Mouse (Mus musculus) neural tube, embryonic 12.5 days (tissue): Measurements from ENCODE around the gene Gdpd5. TPM values are rescaled to one million over a fixed set of nuclear protein-coding genes. Genes with fewer than 3 reads are reported as not detected.

Experiments used
- ATAC-seq: fragments of 200-750 bp; cut with Nextera tagmentation; 2 replicates; pipeline ENCODE4 v1.8.0; 2017; ENCODE audit warnings: low read depth, mild to moderate bottlenecking, moderate TSS enrichment, moderate library complexity; ENCODE audit not compliant: low FRiP score
- H3K27ac ChIP-seq: fragments of 300-500 bp; sonication (generic); 2 replicates; pipeline ENCODE4 v1.5.1; 2016
- H3K27me3 ChIP-seq: fragments of 300-500 bp; sonication (generic); replicated peaks from 2 replicates; pipeline ENCODE4 v1.6.1; 2016; ENCODE audit warnings: mild to moderate bottlenecking
- H3K36me3 ChIP-seq: fragments of 300-500 bp; sonication (generic); 2 replicates; pipeline ENCODE4 v1.6.1; 2016; ENCODE audit warnings: mild to moderate bottlenecking
- H3K4me1 ChIP-seq: fragments of 300-500 bp; sonication (generic); 2 replicates; pipeline ENCODE4 v1.6.1; 2016
- H3K4me2 ChIP-seq: fragments of 300-500 bp; sonication (generic); replicated peaks from 2 replicates; pipeline ENCODE4 v1.6.1; 2016; ENCODE audit warnings: mild to moderate bottlenecking
- H3K4me3 ChIP-seq: fragments of 300-500 bp; sonication (generic); 2 replicates; pipeline ENCODE4 v1.5.1; 2016
- H3K9ac ChIP-seq: fragments of 300-500 bp; sonication (generic); 2 replicates; pipeline ENCODE4 v1.6.1; 2016; ENCODE audit warnings: mild to moderate bottlenecking
- H3K9me3 ChIP-seq: fragments of 300-500 bp; sonication (generic); 2 replicates; pipeline ENCODE4 v1.6.1; 2016; ENCODE audit warnings: mild to moderate bottlenecking
- WGBS: fragments of 180-500 bp; shearing (Covaris S2); methylation state at CpG from one replicate; pipeline ENCODE4 v1.1.7; 2016; 5-methylcytosine and 5-hydroxymethylcytosine counted together
- polyA plus RNA-seq: library from polyadenylated mRNA; unstranded; fragments of >200 nt; fragmentation: Nextera tagmentation; extraction: Ambion mirVana; gene quantifications from 2 replicates; pipeline ENCODE4 v1.2.1, GENCODE M21; 2016

Gdpd5 gene
- polyA plus RNA-seq, 1 experiment from 2014 or later: 60.8 TPM

- WGBS: 69% methylated on average over 11 of the region's 11 CpGs
- H3K36me3 ChIP-seq: peaks cover 39% of the 10 kb centered on the region
- no peak for ATAC-seq
Measured at GRCm38 (mm10) chr7:99395908-99396616, 14.8 kb downstream of the Gdpd5 start.

GRCm38 (mm10) chr7:99396994-99397659 is 15.9 kb downstream of the Gdpd5 start:
- H3K4me1 ChIP-seq: peaks cover 19% of the 10 kb centered on the region; the same call in 1 of the 2 replicates
- ATAC-seq: no peak
- no peak overlapping the region for H3K4me3 ChIP-seq
- 82% methylated on average over 11 of the region's 11 CpGs for WGBS
- no peaks in the 10 kb centered on the region for H3K9me3 ChIP-seq
- peaks cover 29% of the 10 kb centered on the region for H3K36me3 ChIP-seq
- no peak overlapping the region for H3K4me2 ChIP-seq
- H3K27me3 ChIP-seq: no peaks in the 10 kb centered on the region
- H3K9ac ChIP-seq: no peak overlapping the region
- no peak overlapping the region for H3K27ac ChIP-seq

More at GRCm38 (mm10) chr7:99395908-99396616, 14.8 kb downstream of the Gdpd5 start:
- Histone ChIP-seq H3K4me3 (no peak overlapping the region), H3K9me3 (no peaks in the 10 kb centered on the region), H3K27me3 (no peaks in the 10 kb centered on the region), H3K4me1 (peaks cover 19% of the 10 kb centered on the region; the same call in 1 of the 2 replicates), H3K4me2 (no peak overlapping the region), H3K27ac (peak overlapping the region; percentile 20; the same call in 1 of the 2 replicates), H3K9ac (no peak overlapping the region; the same call in 1 of the 2 replicates)

GRCm38 (mm10) chr7:99401373-99401772 is 20.2 kb downstream of the Gdpd5 start:
- peaks cover 11% of the 10 kb centered on the region for H3K4me1 ChIP-seq
- H3K36me3 ChIP-seq: peaks cover 23% of the 10 kb centered on the region
- ATAC-seq: no peak
- H3K9me3 ChIP-seq: no peaks in the 10 kb centered on the region
- 79% methylated on average over 8 of the region's 8 CpGs for WGBS
- no peak overlapping the region for H3K9ac ChIP-seq
- H3K4me2 ChIP-seq: no peak overlapping the region
- no peak overlapping the region for H3K4me3 ChIP-seq
- H3K27me3 ChIP-seq: no peaks in the 10 kb centered on the region; the same call in 1 of the 2 replicates
- no peak overlapping the region for H3K27ac ChIP-seq

- Histone ChIP-seq H3K4me2 (no peak overlapping the region), H3K9me3 (no peaks in the 10 kb centered on the region), H3K4me3 (no peak overlapping the region), H3K4me1 (peaks cover 5% of the 10 kb centered on the region; the same call in 1 of the 2 replicates), H3K27me3 (no peaks in the 10 kb centered on the region; the same call in 1 of the 2 replicates), H3K27ac (no peak overlapping the region), H3K36me3 (peaks cover 21% of the 10 kb centered on the region), H3K9ac (no peak overlapping the region)
- 71% methylated on average over 6 of the region's 6 CpGs for WGBS
- ATAC-seq: no peak
Measured at GRCm38 (mm10) chr7:99402477-99402876, 21.3 kb downstream of the Gdpd5 start.

- H3K9ac ChIP-seq: no peak overlapping the region
- WGBS: 79% methylated on average over 7 of the region's 7 CpGs
- H3K36me3 ChIP-seq: peaks cover 21% of the 10 kb centered on the region
- H3K4me1 ChIP-seq: peaks cover 4% of the 10 kb centered on the region; the same call in 1 of the 2 replicates
- no peak for ATAC-seq
- no peak overlapping the region for H3K4me3 ChIP-seq
- no peaks in the 10 kb centered on the region; the same call in 1 of the 2 replicates for H3K27me3 ChIP-seq
- no peak overlapping the region for H3K4me2 ChIP-seq
- no peaks in the 10 kb centered on the region for H3K9me3 ChIP-seq
- no peak overlapping the region for H3K27ac ChIP-seq
Measured at GRCm38 (mm10) chr7:99403254-99403653, 22.0 kb downstream of the Gdpd5 start.

- Histone ChIP-seq H3K27ac (no peak overlapping the region), H3K4me1 (peaks cover 4% of the 10 kb centered on the region; the same call in 1 of the 2 replicates), H3K4me3 (no peak overlapping the region), H3K9ac (no peak overlapping the region), H3K27me3 (no peaks in the 10 kb centered on the region; the same call in 1 of the 2 replicates), H3K4me2 (no peak overlapping the region), H3K9me3 (no peaks in the 10 kb centered on the region), H3K36me3 (peaks cover 16% of the 10 kb centered on the region)
- ATAC-seq: no peak
- 78% methylated on average over 12 of the region's 12 CpGs for WGBS
Measured at GRCm38 (mm10) chr7:99404031-99404735, 23.0 kb downstream of the Gdpd5 start.

GRCm38 (mm10) chr7:99405386-99406155 is 24.4 kb downstream of the Gdpd5 start:
- ATAC-seq: no peak
- H3K9me3 ChIP-seq: no peaks in the 10 kb centered on the region
- WGBS: 20% methylated on average over 8 of the region's 8 CpGs

GRCm38 (mm10) chr7:99407598-99407997 is 26.4 kb downstream of the Gdpd5 start:
- no peak for ATAC-seq
- Histone ChIP-seq H3K4me2 (no peak overlapping the region), H3K9ac (no peak overlapping the region), H3K27me3 (no peaks in the 10 kb centered on the region; the same call in 1 of the 2 replicates), H3K27ac (no peak overlapping the region), H3K36me3 (peaks cover 23% of the 10 kb centered on the region), H3K4me3 (no peak overlapping the region), H3K9me3 (no peaks in the 10 kb centered on the region), H3K4me1 (peaks cover 16% of the 10 kb centered on the region)
- WGBS: 88% methylated on average over 2 of the region's 2 CpGs

More at GRCm38 (mm10) chr7:99405386-99406155, 24.4 kb downstream of the Gdpd5 start:
- Histone ChIP-seq H3K4me1 (peaks cover 16% of the 10 kb centered on the region), H3K27ac (no peak overlapping the region), H3K36me3 (peaks cover 13% of the 10 kb centered on the region), H3K9ac (no peak overlapping the region), H3K4me2 (no peak overlapping the region), H3K27me3 (no peaks in the 10 kb centered on the region; the same call in 1 of the 2 replicates), H3K4me3 (no peak overlapping the region)

GRCm38 (mm10) chr7:99409441-99410222 is 28.4 kb downstream of the Gdpd5 start:
- Histone ChIP-seq H3K4me2 (no peak overlapping the region), H3K4me1 (peaks cover 16% of the 10 kb centered on the region), H3K4me3 (no peak overlapping the region), H3K9me3 (no peaks in the 10 kb centered on the region), H3K27ac (no peak overlapping the region), H3K36me3 (peaks cover 28% of the 10 kb centered on the region), H3K9ac (no peak overlapping the region), H3K27me3 (no peaks in the 10 kb centered on the region)
- no peak for ATAC-seq
- 76% methylated on average over 8 of the region's 8 CpGs for WGBS

GRCm38 (mm10) chr7:99410315-99410714 is 29.1 kb downstream of the Gdpd5 start:
- H3K27me3 ChIP-seq: no peaks in the 10 kb centered on the region
- H3K27ac ChIP-seq: no peak overlapping the region
- no peaks in the 10 kb centered on the region for H3K9me3 ChIP-seq
- ATAC-seq: no peak
- H3K4me3 ChIP-seq: no peak overlapping the region
- no peak overlapping the region for H3K4me2 ChIP-seq
- H3K36me3 ChIP-seq: peaks cover 28% of the 10 kb centered on the region
- WGBS: 84% methylated on average over 9 of the region's 9 CpGs
- H3K9ac ChIP-seq: no peak overlapping the region
- peaks cover 16% of the 10 kb centered on the region for H3K4me1 ChIP-seq
